Mouse (Mus musculus): ENCODE results near the gene Vmn1r12. TPM values are rescaled to one million over a fixed set of nuclear protein-coding genes. Genes with fewer than 3 reads are reported as not detected.

Gene Vmn1r12
- not detected for polyA plus RNA-seq (2014; fragmentation: Illumina TruSeq; extraction: RNeasy Lipid Tissue Mini Kit (QIAGEN cat#74804); ENCODE audit: low read depth, low replicate concordance)

GRCm38 (mm10) chr6:57156619-57157018 lies at the start of gene Vmn1r12:
Gene Vmn1r12, plus strand, starts transcription at chr6:57156919.

GRCm38 (mm10) chr6:57109154-57109553 lies 47.6 kb upstream of the Vmn1r12 start, which contains the start of gene Vmn1r10:
Gene Vmn1r10, plus strand, starts transcription at chr6:57109454.

GRCm38 (mm10) chr6:57133155-57133554 lies 23.6 kb upstream of the Vmn1r12 start, which contains the start of gene Vmn1r11:
Gene Vmn1r11, plus strand, starts transcription at chr6:57133455.

GRCm38 (mm10) chr6:57202990-57203389 lies 46.3 kb downstream of the Vmn1r12 start, which contains the start of gene Vmn1r13:
Gene Vmn1r13, plus strand, starts transcription at chr6:57203290.

Other genes starting within 250 kb of the Vmn1r12 start
- gene Nt5c3, start 233.0 kb upstream of the Vmn1r12 start, polyA plus RNA-seq (2014; fragmentation: Illumina TruSeq; extraction: RNeasy Lipid Tissue Mini Kit (QIAGEN cat#74804); ENCODE audit: low read depth, low replicate concordance), result 65.5 TPM
- gene Vmn1r4, start 232.9 kb upstream of the Vmn1r12 start, polyA plus RNA-seq (2014; fragmentation: Illumina TruSeq; extraction: RNeasy Lipid Tissue Mini Kit (QIAGEN cat#74804); ENCODE audit: low read depth, low replicate concordance), result 0.42 TPM
- gene Vmn1r5, start 186.6 kb upstream of the Vmn1r12 start, polyA plus RNA-seq (2014; fragmentation: Illumina TruSeq; extraction: RNeasy Lipid Tissue Mini Kit (QIAGEN cat#74804); ENCODE audit: low read depth, low replicate concordance), result not detected
- not detected for gene Vmn1r6, start 159.7 kb upstream of the Vmn1r12 start, polyA plus RNA-seq (2014; fragmentation: Illumina TruSeq; extraction: RNeasy Lipid Tissue Mini Kit (QIAGEN cat#74804); ENCODE audit: low read depth, low replicate concordance)
- not detected for gene Vmn1r7, start 131.6 kb upstream of the Vmn1r12 start, polyA plus RNA-seq (2014; fragmentation: Illumina TruSeq; extraction: RNeasy Lipid Tissue Mini Kit (QIAGEN cat#74804); ENCODE audit: low read depth, low replicate concordance)
- gene Vmn1r8, start 124.6 kb upstream of the Vmn1r12 start, polyA plus RNA-seq (2014; fragmentation: Illumina TruSeq; extraction: RNeasy Lipid Tissue Mini Kit (QIAGEN cat#74804); ENCODE audit: low read depth, low replicate concordance), result not detected
- not detected for gene Vmn1r9, start 90.1 kb upstream of the Vmn1r12 start, polyA plus RNA-seq (2014; fragmentation: Illumina TruSeq; extraction: RNeasy Lipid Tissue Mini Kit (QIAGEN cat#74804); ENCODE audit: low read depth, low replicate concordance)
- gene Vmn1r10, start 47.5 kb upstream of the Vmn1r12 start, polyA plus RNA-seq (2014; fragmentation: Illumina TruSeq; extraction: RNeasy Lipid Tissue Mini Kit (QIAGEN cat#74804); ENCODE audit: low read depth, low replicate concordance), result not detected
- not detected for gene Vmn1r11, start 23.5 kb upstream of the Vmn1r12 start, polyA plus RNA-seq (2014; fragmentation: Illumina TruSeq; extraction: RNeasy Lipid Tissue Mini Kit (QIAGEN cat#74804); ENCODE audit: low read depth, low replicate concordance)
- gene Vmn1r13, start 46.4 kb downstream of the Vmn1r12 start, polyA plus RNA-seq (2014; fragmentation: Illumina TruSeq; extraction: RNeasy Lipid Tissue Mini Kit (QIAGEN cat#74804); ENCODE audit: low read depth, low replicate concordance), result not detected
- gene Vmn1r14, start 74.8 kb downstream of the Vmn1r12 start, polyA plus RNA-seq (2014; fragmentation: Illumina TruSeq; extraction: RNeasy Lipid Tissue Mini Kit (QIAGEN cat#74804); ENCODE audit: low read depth, low replicate concordance), result not detected
- gene Vmn1r15, start 101.0 kb downstream of the Vmn1r12 start, polyA plus RNA-seq (2014; fragmentation: Illumina TruSeq; extraction: RNeasy Lipid Tissue Mini Kit (QIAGEN cat#74804); ENCODE audit: low read depth, low replicate concordance), result not detected
- not detected for gene Vmn1r16, start 172.6 kb downstream of the Vmn1r12 start, polyA plus RNA-seq (2014; fragmentation: Illumina TruSeq; extraction: RNeasy Lipid Tissue Mini Kit (QIAGEN cat#74804); ENCODE audit: low read depth, low replicate concordance)
- gene Vmn1r17, start 206.8 kb downstream of the Vmn1r12 start, polyA plus RNA-seq (2014; fragmentation: Illumina TruSeq; extraction: RNeasy Lipid Tissue Mini Kit (QIAGEN cat#74804); ENCODE audit: low read depth, low replicate concordance), result not detected
- not detected for gene Vmn1r18, start 238.9 kb downstream of the Vmn1r12 start, polyA plus RNA-seq (2014; fragmentation: Illumina TruSeq; extraction: RNeasy Lipid Tissue Mini Kit (QIAGEN cat#74804); ENCODE audit: low read depth, low replicate concordance)
- not detected for gene Vmn1r19, start 246.9 kb downstream of the Vmn1r12 start, polyA plus RNA-seq (2014; fragmentation: Illumina TruSeq; extraction: RNeasy Lipid Tissue Mini Kit (QIAGEN cat#74804); ENCODE audit: low read depth, low replicate concordance)

Measured in liver, adult 10 weeks (tissue).